Mouse (Mus musculus) right cerebral cortex, postnatal 25 days (tissue): ENCODE measurements around the gene Ulk4.

ENCODE experiments used
- DNase-seq: peaks from one replicate; pipeline ENCODE4 v3.0.0; 2022

The Ulk4 gene

DNA sequence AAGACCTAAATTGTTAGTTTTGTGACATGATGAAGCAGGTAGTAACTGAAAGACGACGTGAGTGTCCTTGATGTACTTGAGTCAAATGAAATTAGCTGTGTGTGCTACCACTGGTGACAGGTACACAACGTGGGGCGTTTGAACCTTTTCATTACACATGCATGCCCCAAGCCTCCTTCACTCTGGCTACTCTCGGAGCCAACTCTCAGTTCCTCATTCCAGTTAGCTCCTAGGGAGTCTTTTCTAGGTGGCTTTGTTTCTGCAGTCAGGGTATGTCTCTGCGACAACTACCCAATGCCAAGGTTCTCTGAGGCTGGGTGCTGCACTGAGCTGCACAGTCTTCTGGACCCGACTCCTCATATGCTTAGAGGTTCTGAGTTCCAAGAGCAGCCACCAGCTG, 100.6 kb downstream of the Ulk4 start:
- no peak for DNase-seq

DNA sequence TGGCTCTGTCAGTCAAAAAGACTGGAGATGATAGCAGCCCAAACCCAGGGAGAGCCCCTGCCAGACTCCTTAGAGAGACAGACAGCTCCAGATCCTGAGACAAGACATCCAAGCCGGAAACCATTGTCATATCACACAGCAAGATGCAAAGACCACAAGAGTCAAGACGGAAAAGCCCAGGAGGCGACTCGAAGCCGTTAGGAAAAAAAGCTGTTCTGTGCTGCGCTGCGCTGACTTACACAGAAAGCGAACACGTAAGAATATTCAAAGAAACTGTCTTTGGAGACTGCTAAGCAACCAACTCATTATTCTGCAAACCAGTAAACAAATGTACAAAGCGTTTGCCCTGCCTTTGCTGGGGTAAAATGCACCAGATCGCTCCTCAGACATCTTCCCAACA, 101.8 kb downstream of the Ulk4 start:
- DNase-seq: no peak

DNA sequence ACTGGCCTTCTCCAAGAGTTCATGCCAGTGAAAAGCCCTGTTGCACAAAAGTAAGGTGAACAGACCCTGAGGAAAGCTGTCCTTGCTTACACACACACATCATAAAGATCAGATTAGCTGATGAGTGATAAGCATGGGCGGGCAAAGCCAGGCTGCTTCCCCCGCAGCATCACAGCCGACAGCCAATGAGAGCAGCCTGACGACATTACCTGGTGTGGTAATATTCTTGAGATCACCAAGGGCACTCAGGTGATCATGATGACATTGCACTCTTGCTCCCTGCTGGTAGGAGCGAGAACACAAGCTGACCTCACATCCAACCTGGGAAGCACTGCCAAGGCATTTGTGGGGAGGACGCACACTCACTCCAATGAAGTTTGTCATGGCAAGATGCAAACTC, 104.9 kb downstream of the Ulk4 start:
- DNase-seq: no peak

DNA sequence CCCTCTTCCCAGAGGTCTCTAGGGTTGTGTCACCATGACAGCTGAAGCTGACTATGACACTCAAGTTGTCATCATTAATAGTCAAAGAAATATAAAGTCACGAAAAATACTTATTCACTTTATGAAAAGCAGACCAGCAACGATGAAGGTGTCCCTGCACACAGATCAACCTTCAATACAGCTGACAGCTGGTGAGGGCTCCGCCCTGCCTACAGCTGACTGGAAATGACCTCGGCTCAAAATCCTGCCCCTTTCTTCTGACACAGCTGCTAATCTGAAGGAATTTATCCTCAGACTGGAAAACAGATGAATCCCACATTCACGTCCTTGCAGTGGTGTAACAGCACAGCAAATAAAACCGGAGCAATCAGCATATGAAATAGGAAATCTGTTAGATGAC, 105.4 kb downstream of the Ulk4 start:
- no peak for DNase-seq

DNA sequence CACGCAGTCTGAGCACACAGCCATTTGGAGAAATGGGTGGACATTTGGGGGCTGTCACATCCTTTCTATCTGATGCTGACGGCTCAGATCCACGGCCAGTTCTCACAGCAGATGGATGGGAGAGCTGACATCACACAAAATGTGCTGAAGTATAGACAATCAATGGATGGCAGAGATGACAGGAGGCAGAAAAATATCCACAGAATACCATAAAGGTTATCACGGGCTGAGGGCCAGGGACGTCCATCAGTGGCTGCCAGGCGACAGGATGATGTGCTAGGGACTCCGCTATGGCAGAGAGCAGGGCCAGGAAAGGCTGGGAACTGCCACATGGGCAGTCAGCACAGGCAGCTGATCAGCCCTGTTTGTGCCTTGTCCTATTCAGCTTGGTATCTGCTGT, 112.4 kb downstream of the Ulk4 start:
- no peak for DNase-seq

DNA sequence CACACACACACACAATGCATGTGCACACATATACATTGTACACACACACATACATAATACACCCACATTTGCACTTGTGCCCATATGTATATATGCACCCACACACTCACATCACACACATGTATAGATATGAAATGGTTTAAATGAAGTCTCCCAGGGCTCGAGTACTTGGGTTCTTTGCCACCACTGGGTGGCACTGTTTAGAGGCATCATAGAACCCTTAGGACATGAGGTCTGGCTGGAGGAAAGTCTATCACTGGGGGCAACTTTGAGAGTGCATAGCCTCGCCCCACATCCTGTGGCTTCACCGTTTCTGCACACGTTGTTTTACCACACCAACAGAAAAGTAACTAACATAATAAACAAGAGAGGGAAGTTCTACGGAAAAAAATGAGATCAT, 114.2 kb downstream of the Ulk4 start:
- DNase-seq: no peak

DNA sequence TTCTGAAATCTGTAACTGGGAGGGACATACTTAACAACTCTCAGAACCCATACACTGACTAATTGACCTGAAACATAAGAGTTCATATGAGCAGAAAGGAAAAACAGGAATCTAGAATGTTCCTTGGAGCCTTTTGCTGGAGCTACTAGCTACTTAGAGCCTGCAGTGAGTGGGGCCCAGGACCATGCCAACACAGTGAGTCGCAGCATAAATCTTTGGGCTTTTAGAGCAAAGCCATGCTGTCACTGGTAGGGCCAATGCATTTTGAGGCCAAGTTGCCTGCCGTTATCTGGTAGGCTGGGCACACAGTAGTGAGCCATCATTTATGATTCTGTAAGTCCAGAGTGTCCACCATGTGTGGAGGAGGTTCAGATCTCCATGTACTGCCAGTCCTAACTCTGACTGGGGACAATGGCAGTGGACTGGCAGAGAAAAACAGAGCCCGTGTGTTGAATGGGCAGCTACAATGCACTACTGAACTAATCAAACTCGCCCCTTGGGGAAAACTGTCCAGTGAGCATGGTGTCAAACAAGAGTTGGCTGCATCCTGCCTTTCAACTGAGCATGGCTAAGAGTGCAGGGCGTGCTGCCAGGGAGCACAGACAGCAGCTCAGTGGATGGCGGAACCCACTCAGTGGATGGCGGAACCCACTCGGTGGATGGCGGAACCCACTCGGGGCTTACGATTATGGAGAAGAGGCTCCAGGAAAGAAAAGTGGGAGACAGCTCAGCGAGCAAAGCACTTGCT, 115.0 kb downstream of the Ulk4 start:
- DNase-seq: no peak

DNA sequence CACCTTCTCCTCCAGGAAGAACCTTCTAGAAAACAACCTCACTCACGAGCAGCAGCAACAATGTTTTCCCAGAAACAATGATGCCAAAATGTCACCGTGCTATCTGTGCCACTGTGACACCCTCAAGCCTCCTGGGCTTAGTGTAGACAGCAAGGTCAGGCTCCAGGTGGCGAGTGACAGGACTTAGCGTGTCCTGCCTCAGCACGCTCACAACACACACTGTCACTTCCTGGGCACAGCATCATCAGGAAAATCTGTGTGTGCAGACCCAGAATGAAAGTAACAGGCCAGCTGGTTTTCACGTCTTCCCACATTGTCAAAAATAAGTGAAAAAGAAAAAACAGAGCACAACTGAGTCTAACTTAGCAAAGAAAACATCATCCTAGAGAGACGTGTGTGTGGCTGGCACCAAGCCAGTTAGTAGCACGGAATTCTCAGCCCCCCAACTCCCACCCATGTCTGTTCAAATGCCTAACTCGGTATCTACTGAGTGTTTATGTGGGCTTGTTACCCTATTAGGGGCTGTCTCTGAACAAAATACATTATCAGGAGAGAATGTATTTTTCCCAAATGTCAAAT, 120.7 kb downstream of the Ulk4 start:
- DNase-seq: no peak

DNA sequence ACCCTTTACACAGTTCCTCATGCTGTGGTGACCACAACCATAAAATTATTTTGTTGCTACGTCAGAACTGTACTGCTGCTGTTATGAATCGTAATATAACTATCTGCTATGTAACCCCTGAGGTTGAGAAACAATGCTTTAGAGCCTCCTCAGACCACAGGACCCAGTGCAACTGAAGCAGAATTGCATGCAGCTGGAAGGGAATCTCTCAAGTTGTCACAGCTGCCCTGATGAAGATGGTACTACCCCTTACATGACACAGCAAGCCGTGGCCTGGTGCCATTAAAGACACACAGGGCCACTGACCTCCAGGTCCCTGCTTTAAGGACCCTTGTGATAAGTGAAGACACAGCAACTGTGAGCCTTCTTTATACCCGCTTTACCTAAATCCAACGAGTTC, 123.7 kb downstream of the Ulk4 start:
- no peak for DNase-seq

DNA sequence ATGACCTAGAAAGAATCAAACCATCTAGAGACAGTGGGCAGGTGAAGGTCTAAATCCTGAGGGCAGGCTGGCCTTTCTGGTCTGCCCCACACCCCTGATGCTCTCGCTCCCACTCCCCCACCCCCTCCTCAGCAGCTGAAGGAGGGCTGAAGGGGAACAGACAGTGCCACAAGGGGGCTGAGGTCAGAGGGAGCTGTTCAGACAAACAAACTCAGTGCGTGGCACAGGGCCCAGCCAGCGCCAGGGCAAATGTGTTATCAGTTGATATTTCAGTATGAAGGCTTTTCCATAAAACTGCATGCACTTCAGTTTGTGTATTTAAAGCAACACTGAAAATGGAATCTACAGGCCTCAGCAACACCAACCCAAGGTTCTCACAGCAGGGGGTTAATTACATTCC, 128.4 kb downstream of the Ulk4 start:
- no peak for DNase-seq

DNA sequence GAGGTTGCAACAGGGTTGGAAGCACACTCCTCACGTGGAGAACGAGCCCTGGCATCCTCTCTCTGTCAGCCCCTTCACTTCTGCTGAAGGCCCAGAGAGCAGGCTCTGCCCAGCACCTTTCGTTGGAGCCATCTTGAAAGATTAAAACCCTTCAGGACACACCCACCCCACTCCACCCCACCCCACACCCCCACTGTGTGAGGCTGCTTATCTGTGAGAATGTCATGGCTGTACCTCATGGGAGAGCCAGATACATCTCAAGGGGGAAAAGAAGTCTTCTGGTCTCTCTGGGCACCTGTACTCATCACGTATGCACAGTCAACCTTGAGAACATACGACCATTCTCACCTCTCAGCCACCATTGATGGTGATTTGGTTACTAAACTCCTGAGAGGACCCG, 133.8 kb downstream of the Ulk4 start:
- DNase-seq: no peak

DNA sequence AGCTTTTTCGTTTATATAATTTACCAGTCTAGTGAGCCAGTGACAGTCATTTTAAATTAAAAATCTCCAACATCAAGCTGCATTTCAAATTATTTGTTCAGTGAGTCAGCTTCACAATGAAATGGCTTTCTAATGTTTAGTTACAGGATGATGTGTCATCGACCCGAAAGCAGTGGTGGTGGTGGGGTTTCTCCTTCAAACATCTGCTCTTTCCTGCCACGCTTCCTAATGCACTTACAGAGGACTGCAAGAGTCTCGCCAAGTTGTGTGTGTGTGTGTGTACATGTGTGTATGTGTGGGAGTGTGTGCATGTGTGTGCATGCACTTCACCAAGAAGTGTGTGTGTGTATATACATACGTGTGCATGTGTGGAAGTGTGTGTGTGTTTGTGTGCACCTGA, 144.4 kb downstream of the Ulk4 start:
- DNase-seq: no peak

DNA sequence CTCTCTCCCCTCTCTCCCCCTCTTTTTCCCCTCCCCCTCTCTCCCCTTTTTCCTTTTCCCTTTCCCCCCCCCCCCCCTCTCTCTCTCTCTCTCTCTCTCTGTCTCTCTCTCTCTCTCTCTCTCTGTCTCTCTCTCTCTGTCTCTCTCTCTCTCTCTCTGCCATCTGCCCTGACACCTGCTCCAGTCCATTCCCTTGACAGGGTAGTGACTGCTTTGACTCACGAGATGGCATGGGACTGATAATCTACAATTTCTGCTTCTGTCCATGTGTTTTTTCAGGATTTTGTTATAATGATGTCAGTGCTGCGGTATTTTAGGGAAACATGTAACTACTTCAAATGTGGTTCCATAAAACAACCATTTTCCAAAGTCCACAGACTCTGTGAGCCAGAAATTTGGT, 147.5 kb downstream of the Ulk4 start:
- no peak for DNase-seq

DNA sequence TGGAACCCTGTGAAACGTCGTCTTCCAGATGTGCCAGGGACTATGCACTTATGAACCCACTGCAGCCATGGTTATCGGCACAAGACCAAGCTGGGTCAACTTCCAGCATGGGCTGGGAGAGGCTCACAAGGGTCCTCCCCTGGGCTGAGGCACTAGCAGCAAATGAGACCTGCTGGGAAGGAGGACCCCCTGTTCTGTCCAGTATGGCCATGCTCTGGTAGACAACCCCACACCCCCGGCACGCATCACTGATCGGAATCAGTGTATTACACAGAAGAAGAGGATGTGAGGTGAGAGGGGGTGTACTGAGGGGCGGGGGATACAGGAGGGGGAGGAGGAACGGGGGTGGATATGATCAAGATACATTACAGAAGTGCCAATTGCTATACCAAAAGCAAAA, 148.1 kb downstream of the Ulk4 start:
- DNase-seq: no peak

DNA sequence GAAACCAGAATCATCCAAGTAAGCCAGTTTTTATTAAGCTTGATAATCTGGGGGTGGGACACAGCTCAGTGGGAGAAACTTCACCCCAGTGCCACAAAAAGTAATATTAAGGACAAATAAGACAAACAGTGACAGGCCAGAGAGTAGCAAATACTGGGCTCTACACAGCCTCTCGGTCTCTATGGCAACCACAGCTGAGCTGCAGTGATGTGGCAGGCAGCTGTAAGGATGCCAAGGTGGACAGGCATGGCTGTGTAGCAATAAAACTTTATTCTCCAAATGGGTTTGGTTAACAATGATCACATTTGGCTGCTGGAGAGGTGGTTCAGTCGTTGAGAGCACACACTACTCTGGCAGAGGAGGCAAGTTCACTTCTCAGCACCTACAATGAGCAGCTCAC, 150.0 kb downstream of the Ulk4 start:
- DNase-seq: no peak

DNA sequence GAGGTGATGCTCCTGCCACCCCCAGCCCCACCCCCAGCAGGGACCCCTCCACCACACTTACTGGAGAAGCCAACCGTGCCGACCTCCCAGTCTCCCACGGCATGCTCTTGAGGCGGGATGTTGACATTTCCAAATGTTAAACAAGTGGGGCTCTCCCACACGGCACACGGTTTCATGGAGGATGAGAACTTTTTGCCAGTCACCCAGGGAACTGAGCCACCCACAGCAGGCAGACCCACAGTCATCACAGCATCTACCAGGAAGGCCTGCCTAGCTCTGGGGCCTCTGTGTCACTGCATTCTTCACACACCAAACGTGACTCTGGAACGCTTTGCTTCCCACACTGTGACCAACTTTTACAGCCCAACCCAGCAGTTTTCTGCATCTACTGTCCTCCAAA, 152.3 kb downstream of the Ulk4 start:
- no peak for DNase-seq

DNA sequence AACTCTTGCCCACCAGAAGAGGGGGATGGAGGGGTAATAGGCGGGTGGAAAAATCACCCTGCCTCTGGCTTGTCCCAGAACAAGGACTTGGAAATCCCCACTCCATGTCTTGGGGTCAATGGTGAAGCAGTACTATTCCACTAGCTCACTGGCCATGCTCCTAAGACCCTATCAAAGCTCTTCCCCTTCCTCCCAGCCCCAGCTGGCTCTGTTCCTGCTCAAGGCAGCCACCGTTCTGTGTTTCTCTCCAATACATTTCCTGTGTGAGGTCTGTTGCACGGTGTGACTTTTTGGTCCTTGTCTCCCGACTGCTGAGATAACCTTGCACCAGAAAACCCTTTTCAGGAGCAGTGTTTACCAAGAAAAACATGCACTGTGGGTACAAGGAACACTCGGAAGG, 155.0 kb downstream of the Ulk4 start:
- DNase-seq: no peak

DNA sequence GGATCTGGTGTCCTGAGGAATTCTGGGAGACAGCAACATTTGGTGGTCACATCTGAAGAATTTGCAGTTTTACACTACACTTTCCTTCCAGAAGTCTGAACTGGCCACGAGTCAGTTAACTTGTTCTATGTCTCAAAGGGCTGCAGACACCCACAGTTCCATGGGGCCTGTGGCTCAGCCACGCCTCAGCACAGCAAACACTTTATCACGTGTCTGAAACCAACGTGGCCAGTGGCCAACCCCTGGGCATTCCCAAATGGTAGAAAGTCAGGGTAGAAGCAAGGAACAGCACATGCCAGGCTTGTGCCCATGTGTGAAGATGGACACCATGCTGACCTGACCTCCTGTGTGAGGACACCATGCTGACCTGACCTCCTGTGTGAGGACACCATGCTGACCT, 159.1 kb downstream of the Ulk4 start:
- DNase-seq: no peak

DNA sequence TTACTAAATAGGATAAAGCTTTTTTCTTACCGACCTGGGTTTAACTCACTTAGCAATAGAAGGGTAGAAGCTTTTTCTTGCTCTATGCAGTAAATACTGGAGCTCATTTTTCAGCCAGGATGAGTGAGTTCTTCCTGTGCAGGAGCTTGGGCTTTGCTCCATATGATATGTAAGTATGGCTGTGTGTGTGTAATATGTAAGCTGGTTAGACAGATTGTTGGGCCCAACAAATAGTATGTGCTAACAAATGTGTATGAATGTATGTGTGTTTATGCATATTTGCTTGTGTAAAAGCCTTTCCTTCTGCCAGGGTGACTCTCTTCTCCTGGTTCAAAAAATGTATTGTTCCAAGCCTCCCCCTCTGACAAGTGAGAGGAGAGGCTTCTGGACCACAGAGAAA, 164.9 kb downstream of the Ulk4 start:
- no peak for DNase-seq

DNA sequence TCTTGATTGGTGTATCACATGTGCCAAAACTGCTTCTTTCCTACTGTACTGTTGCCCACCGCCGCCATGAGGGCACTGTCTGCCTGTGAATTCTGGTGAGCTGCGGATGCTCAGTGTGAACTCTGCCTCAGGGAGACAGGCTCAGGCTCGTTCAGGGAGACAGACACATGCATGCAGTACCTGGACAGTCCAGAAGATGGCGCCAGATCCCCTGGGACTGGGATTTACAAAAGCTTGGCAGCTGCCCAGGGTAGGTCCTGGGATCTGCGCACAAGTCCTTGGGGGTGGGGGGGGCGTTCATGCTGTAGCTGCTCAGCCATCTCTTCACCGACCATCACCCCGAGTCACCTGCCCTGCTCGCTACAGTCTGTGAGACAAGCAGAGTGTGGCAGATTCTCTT, 168.9 kb downstream of the Ulk4 start:
- peak; percentile 55 for DNase-seq

DNA sequence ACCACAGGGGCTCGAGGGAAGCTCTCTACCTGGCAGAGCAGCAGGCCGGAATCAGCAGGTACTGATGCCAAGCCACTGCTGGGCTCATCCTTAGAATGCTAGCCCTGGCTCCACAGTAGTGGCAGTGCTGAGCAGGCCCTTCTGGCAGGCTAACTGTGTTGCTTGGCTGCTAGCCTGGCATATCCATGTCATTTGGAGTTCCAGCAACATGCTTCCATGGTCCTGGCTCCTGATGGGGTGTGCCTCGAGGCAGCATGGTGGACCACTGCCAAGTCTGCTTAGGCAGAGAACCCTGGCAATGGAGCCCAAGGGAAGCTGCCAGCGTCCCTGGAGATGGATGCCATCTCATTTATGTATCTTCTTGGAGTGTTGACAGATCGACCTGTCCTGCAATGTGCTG, 169.4 kb downstream of the Ulk4 start:
- peak; percentile 32 for DNase-seq

DNA sequence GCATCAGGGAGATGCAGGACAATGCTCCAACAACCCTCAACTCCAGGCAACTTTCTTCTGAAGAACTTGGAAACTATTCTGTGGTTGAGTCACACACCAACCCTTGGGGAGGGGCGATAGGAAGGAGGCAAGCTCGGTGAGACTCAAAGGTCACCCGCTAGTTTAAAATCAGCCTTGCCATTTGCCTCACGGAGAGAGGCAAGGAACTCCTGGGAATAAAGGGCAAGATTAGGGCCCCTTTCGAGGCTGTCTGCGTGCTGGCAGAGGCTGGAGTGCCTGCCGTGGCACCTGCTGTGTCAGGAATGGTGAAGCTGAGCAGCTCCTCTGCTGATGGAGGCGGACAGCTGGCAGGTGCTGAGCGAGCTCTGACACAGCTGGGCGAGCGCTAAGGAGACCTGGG, 169.9 kb downstream of the Ulk4 start:
- no peak for DNase-seq

DNA sequence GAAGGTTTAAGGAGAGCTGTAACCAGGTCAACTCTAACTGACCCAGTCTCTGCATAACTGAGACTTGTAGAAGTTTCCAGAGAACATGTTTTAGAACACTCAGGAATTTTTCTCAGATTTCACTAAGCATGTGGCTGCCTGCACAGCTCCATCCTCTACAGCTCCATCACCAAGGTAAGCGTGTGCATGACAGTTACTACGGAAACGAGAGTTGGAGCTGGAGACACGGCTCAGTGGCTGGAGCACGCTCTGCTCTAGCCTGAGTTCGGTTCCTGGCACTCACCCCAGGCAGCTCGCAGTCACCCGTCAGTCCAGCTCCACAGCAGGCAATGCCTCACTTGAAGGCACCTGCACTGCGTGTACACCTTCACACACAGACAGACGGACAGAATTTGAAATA, 175.5 kb downstream of the Ulk4 start:
- no peak for DNase-seq

DNA sequence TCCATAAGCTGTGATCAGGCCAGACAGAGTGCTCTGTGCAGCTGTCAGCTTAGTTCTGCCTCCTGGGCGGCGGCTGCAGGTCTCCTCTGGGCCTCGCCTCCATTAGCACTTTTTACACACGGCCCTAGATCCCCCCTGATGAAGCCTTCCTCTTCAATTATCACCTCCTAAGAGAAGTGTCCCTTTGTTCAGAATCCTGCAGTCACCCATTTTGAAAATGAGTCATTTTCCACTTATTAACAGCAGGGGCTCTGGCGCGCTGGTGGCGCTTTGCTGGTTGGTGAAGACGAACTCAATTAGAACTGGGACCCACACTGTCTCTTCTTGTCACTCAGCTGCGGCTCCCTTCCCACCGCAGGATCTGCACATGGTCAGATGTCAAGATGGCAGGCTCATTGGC, 177.5 kb downstream of the Ulk4 start:
- DNase-seq: no peak

DNA sequence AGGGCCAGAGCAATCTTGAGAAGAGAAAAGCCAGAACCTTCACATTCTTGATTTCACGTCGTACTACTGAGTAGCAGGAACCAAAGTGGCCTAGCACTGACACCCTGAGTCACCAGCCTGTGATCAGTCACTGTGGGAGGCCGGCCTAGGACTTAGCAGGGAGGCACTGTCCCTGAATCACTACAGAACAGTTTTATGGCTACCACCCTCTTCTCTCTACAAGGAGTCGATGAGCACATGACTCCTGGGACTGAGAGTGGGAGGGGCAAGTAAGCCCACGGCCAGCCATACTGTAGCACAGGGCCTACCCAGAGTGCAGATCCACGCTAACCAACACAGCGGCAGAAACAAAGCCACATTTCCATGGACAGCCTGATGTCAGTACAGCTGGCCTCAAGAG, 183.2 kb downstream of the Ulk4 start:
- DNase-seq: no peak
